Mouse (Mus musculus): ENCODE results near the gene Hmgn1. TPM values are rescaled to one million over a fixed set of nuclear protein-coding genes. Genes with fewer than 3 reads are reported as not detected.
A peak's percentile ranks its signal among the peaks of the same experiment; 100 is the strongest.
"Not testable (repeated sequence)": the region's sequence is repeated elsewhere in the genome, so short reads cannot be mapped to it uniquely, and the experiment has no call there.

The Hmgn1 gene
- polyA plus RNA-seq, 1 experiment: 309 TPM

- H3K9ac ChIP-seq (ENCODE audit: low read depth, poor library complexity, severe bottlenecking): no peak overlapping the region; the same call in 1 of the 2 replicates
- H3K9me3 ChIP-seq (replicated peaks; ENCODE audit: control insufficient read depth, insufficient read depth, low read length, poor library complexity, severe bottlenecking): no peaks in the 10 kb centered on the region
- no peaks in the 10 kb centered on the region for H3K27me3 ChIP-seq (ENCODE audit: control insufficient read depth, insufficient read depth, low read length, poor library complexity, severe bottlenecking)
- no peak overlapping the region for H3K4me3 ChIP-seq (ENCODE audit: low read depth, low read length)
- H3K27ac ChIP-seq (ENCODE audit: insufficient read depth, low read length): no peak overlapping the region
- no peak for TF ChIP-seq EP300 (IDR thresholded peaks at IDR 0.05; ENCODE audit: insufficient read depth, low read depth, low read length)
- TF ChIP-seq CTCF (IDR thresholded peaks at IDR 0.05; ENCODE audit: low read depth, low read length): no peak
- no peak for TF ChIP-seq POLR2A (IDR thresholded peaks at IDR 0.05; ENCODE audit: insufficient read depth, low read length)
- H3K4me1 ChIP-seq (ENCODE audit: control insufficient read depth, insufficient read depth, low read length): no peaks in the 10 kb centered on the region
- no peaks in the 10 kb centered on the region for H3K36me3 ChIP-seq (ENCODE audit: control insufficient read depth, insufficient read depth, low read length, poor library complexity, severe bottlenecking)
Observed at GRCm38 (mm10) chr16:96114729-96115128, 12.8 kb downstream of the Hmgn1 start.

DNA sequence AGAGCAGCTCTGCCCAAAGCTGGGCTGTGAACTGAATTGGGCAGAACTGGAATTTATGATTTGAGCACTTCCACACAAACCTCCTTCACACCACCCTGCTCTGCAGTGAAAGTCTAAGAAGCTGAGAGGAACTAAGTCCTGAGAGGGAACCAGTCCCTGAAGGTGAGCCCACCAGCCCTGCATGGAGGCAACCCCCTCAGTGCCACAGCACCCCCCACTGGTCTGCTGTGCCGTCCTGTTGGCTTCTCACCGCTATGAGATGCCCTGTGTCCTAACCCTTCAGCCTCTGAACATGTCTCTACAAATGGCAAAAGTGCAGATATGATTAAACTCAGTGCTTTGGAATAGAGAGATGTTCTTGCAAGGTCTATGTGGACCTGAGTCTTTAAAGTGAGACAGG lies 14.8 kb downstream of the Hmgn1 start:
- Histone ChIP-seq H3K4me3 (ENCODE audit: low read depth, low read length) (no peak overlapping the region), H3K4me1 (ENCODE audit: control insufficient read depth, insufficient read depth, low read length) (no peaks in the 10 kb centered on the region), H3K27ac (ENCODE audit: insufficient read depth, low read length) (no peak overlapping the region), H3K9ac (ENCODE audit: low read depth, poor library complexity, severe bottlenecking) (no peak overlapping the region), H3K36me3 (ENCODE audit: control insufficient read depth, insufficient read depth, low read length, poor library complexity, severe bottlenecking) (no peaks in the 10 kb centered on the region), H3K27me3 (ENCODE audit: control insufficient read depth, insufficient read depth, low read length, poor library complexity, severe bottlenecking) (no peaks in the 10 kb centered on the region), H3K9me3 (replicated peaks; ENCODE audit: control insufficient read depth, insufficient read depth, low read length, poor library complexity, severe bottlenecking) (no peaks in the 10 kb centered on the region)
- TF ChIP-seq CTCF (IDR thresholded peaks at IDR 0.05; ENCODE audit: low read depth, low read length) (peak; percentile 30), EP300 (IDR thresholded peaks at IDR 0.05; ENCODE audit: insufficient read depth, low read depth, low read length) (no peak)

DNA sequence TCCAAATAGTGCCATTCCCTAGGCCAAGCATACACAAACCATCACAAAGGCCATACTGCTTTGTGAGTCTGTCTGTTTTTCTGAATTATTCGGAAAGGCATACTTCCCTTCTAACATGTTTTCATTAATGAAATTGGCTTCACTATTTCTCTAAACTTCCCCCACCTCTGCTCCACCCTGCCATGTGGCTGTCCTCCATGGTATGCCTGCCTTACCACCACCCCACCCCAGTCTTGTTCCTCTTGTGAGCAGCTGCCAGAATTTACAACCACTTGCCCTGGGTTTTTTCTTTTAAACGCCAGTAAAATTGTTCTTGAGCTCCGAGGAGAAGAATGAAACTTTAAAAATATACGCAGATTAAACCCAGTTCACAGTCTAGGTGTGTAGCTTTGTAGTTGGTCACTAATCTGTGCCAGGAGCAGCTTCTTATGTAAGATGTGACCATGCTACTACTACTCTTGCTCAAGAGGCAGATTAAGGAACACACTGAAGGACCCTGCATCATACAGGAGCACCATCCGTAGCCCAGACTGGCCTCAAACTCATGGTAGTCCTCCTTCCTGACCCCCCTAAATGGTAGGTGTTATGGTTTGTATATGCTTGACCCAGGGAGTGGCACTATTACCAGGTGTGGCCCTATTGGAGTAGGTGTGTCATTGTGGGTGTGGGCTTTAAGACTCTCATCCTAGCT lies 16.7 kb downstream of the Hmgn1 start:
- H3K27me3 ChIP-seq (ENCODE audit: control insufficient read depth, insufficient read depth, low read length, poor library complexity, severe bottlenecking): no peaks in the 10 kb centered on the region

GRCm38 (mm10) chr16:96109673-96110072 lies 17.9 kb downstream of the Hmgn1 start:
- no peak for TF ChIP-seq POLR2A (IDR thresholded peaks at IDR 0.05; ENCODE audit: insufficient read depth, low read length)
- TF ChIP-seq CTCF (IDR thresholded peaks at IDR 0.05; ENCODE audit: low read depth, low read length): no peak
- no peak for TF ChIP-seq EP300 (IDR thresholded peaks at IDR 0.05; ENCODE audit: insufficient read depth, low read depth, low read length)

More for the DNA sequence above, 16.7 kb downstream of the Hmgn1 start:
- TF ChIP-seq EP300 (IDR thresholded peaks at IDR 0.05; ENCODE audit: insufficient read depth, low read depth, low read length): no peak
- TF ChIP-seq POLR2A (IDR thresholded peaks at IDR 0.05; ENCODE audit: insufficient read depth, low read length): no peak
- TF ChIP-seq CTCF (IDR thresholded peaks at IDR 0.05; ENCODE audit: low read depth, low read length): no peak
- Histone ChIP-seq H3K9me3 (replicated peaks; ENCODE audit: control insufficient read depth, insufficient read depth, low read length, poor library complexity, severe bottlenecking) (no peaks in the 10 kb centered on the region), H3K36me3 (ENCODE audit: control insufficient read depth, insufficient read depth, low read length, poor library complexity, severe bottlenecking) (no peaks in the 10 kb centered on the region), H3K4me1 (ENCODE audit: control insufficient read depth, insufficient read depth, low read length) (no peaks in the 10 kb centered on the region), H3K9ac (ENCODE audit: low read depth, poor library complexity, severe bottlenecking) (no peak overlapping the region), H3K4me3 (ENCODE audit: low read depth, low read length) (no peak overlapping the region), H3K27ac (ENCODE audit: insufficient read depth, low read length) (no peak overlapping the region)

DNA sequence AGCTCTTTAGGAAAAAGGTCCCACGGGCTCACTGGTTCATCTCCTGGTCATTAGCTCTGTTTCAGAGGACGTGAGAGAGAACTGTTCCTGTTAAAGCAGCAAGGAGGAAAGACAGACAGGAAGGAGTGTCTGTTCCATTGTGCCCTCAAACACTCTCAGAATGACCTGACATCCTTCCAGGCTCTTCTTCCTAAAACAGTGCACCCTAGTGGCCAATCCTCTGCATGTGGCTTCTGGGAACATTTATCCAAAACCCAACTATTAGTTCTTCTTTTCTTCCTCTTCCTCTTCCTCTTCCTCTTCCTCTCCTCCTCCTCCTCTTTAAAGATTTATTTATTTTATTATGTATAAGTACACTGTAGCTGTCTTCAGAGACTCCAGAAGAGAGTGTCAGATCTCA lies 24.5 kb downstream of the Hmgn1 start:
- H3K9me3 ChIP-seq (replicated peaks; ENCODE audit: control insufficient read depth, insufficient read depth, low read length, poor library complexity, severe bottlenecking): no peaks in the 10 kb centered on the region
- no peaks in the 10 kb centered on the region for H3K27me3 ChIP-seq (ENCODE audit: control insufficient read depth, insufficient read depth, low read length, poor library complexity, severe bottlenecking)
- no peaks in the 10 kb centered on the region for H3K4me1 ChIP-seq (ENCODE audit: control insufficient read depth, insufficient read depth, low read length)
- H3K4me3 ChIP-seq (ENCODE audit: low read depth, low read length): no peak overlapping the region
- H3K27ac ChIP-seq (ENCODE audit: insufficient read depth, low read length): no peak overlapping the region
- TF ChIP-seq CTCF (IDR thresholded peaks at IDR 0.05; ENCODE audit: low read depth, low read length): peak; percentile 17
- no peak for TF ChIP-seq POLR2A (IDR thresholded peaks at IDR 0.05; ENCODE audit: insufficient read depth, low read length)
- no peak overlapping the region for H3K9ac ChIP-seq (ENCODE audit: low read depth, poor library complexity, severe bottlenecking)
- no peaks in the 10 kb centered on the region for H3K36me3 ChIP-seq (ENCODE audit: control insufficient read depth, insufficient read depth, low read length, poor library complexity, severe bottlenecking)

More at GRCm38 (mm10) chr16:96109673-96110072, 17.9 kb downstream of the Hmgn1 start:
- Histone ChIP-seq H3K36me3 (ENCODE audit: control insufficient read depth, insufficient read depth, low read length, poor library complexity, severe bottlenecking) (no peaks in the 10 kb centered on the region), H3K4me3 (ENCODE audit: low read depth, low read length) (no peak overlapping the region), H3K4me1 (ENCODE audit: control insufficient read depth, insufficient read depth, low read length) (no peaks in the 10 kb centered on the region), H3K27ac (ENCODE audit: insufficient read depth, low read length) (no peak overlapping the region), H3K9ac (ENCODE audit: low read depth, poor library complexity, severe bottlenecking) (no peak overlapping the region), H3K27me3 (ENCODE audit: control insufficient read depth, insufficient read depth, low read length, poor library complexity, severe bottlenecking) (no peaks in the 10 kb centered on the region), H3K9me3 (replicated peaks; ENCODE audit: control insufficient read depth, insufficient read depth, low read length, poor library complexity, severe bottlenecking) (no peaks in the 10 kb centered on the region)

- H3K9me3 ChIP-seq (replicated peaks; ENCODE audit: control insufficient read depth, insufficient read depth, low read length, poor library complexity, severe bottlenecking); H3K27me3 ChIP-seq (ENCODE audit: control insufficient read depth, insufficient read depth, low read length, poor library complexity, severe bottlenecking); H3K36me3 ChIP-seq (ENCODE audit: control insufficient read depth, insufficient read depth, low read length, poor library complexity, severe bottlenecking); H3K27ac ChIP-seq (ENCODE audit: insufficient read depth, low read length); H3K9ac ChIP-seq (ENCODE audit: low read depth, poor library complexity, severe bottlenecking); H3K4me1 ChIP-seq (ENCODE audit: control insufficient read depth, insufficient read depth, low read length); H3K4me3 ChIP-seq (ENCODE audit: low read depth, low read length): not testable (repeated sequence)
Observed at GRCm38 (mm10) chr16:96097811-96098210, 29.7 kb downstream of the Hmgn1 start.

Data from ES-Bruce4 (cell line).